Mouse (Mus musculus): ENCODE measurements around the gene Hbs1l. TPM values are rescaled to one million over a fixed set of nuclear protein-coding genes. Genes with fewer than 3 reads are reported as not detected.
A peak's percentile ranks its signal among the peaks of the same experiment; 100 is the strongest.

Gene Hbs1l
- total RNA-seq (2017) = 92.0 and 96.5 TPM in 2 replicates

DNA sequence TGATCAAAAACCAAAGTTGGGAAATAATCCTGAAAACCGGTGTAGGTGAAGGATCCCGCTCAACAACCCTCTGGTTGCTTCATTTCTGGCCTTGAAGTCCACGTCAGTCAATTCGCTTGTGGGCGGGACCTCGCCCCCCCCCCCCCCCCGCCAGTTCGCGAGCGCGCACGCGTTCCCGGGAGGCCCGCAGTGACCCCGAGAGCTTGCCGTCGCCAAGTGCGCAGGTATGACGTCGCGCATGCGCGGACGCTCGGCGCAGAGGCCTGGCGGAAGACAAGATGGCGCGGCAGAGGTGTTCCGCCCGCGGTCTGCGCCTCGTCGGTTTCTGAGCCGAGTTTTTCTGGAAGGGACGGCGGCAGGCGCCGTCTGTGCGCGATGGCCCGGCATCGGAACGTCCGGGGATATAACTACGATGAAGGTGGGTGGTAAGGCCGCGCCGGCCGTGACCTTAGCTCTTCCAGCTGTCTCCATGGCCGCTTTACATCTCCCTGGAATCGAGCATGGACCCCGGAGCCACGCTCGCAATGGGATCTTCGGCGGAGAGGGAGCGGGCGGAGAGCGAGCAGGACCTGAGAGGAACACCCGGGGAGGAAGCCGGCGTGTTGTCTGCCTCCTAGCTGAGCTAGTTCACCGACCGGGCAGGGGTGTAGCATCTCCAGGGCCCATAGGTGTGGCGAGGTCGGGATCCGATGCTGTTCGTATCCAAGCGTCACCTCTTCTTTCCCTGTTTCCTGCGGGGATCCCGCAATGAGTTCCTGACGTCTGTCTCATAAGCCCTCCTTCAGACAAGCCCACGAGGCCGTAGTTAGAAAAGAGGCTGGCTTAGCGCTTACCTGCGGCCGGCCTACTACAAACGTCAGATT is at the start of gene Hbs1l:
Gene Hbs1l, plus strand, starts transcription at position 221 of the 863 bp plus-strand sequence.
- ATAC-seq (replicated peaks; ENCODE audit: low read depth, poor library complexity, severe bottlenecking) = peak; percentile 94

GRCm38 (mm10) chr10:21248556-21248955 is 47.2 kb upstream of the Hbs1l start:
- no peak for ATAC-seq (replicated peaks; ENCODE audit: low read depth, poor library complexity, severe bottlenecking)

GRCm38 (mm10) chr10:21251881-21252534 is 43.8 kb upstream of the Hbs1l start:
- peak; percentile 91 for ATAC-seq (replicated peaks; ENCODE audit: low read depth, poor library complexity, severe bottlenecking)

DNA sequence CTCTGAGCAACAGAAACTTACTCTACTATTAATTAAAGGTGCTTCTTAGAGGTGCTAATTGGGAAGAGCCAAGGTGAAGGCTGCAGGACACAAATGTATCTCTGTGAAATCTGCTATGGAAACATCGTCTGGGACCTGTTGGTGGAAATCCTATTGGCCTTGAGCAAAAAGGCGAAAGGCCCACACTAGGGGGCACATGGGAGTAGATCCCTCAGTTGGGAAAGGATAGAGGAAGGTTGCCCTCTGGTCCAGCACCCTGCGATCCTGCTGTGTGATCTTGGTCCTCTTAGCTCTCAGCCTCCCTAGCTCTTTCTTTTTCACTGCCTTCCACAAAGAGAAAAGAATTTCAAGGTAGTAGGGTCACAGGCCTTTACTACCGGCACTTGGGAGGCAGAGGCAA is 43.0 kb upstream of the Hbs1l start:
- no peak for ATAC-seq (replicated peaks; ENCODE audit: low read depth, poor library complexity, severe bottlenecking)

DNA sequence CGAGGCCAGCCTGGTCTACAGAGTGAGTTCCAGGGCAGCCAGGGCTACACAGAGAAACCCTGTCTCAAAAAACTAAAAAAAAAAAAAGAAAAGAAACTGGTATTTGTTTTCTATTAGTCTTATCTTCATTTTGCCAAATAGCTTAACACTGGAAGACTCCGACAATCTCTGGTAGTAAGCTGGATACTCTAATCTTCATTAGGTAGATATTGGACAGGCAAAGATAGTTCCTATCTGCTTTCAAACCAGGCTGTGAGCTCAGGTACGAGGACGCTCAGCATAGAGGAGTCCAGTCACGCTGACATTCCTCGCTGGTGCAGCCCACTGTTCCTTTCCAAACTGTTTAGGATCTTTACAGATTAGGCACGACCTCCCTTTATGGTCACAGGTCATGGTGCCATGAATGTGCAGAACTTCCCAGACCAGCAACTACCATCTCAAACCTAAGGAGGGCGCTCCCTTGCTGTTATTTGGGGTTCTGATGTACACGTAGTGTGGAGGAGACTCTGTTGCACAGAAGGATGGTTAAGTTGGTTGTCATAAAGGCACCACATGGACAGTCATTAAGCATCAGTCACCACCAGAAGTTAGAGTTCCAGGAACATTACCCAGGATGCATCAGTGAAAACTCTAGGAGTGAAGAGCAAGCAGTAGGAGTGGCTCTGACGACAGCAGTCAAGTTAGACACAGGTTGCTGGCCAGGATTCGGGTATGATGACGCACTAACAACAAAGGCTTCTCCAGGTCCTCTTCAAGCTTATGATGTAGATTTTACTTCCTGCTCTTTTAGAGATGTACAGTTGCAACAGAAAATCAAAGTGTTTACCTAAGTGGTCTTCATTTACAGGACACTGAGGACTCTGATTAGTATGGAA is 41.3 kb upstream of the Hbs1l start:
- no peak for ATAC-seq (replicated peaks; ENCODE audit: low read depth, poor library complexity, severe bottlenecking)

DNA sequence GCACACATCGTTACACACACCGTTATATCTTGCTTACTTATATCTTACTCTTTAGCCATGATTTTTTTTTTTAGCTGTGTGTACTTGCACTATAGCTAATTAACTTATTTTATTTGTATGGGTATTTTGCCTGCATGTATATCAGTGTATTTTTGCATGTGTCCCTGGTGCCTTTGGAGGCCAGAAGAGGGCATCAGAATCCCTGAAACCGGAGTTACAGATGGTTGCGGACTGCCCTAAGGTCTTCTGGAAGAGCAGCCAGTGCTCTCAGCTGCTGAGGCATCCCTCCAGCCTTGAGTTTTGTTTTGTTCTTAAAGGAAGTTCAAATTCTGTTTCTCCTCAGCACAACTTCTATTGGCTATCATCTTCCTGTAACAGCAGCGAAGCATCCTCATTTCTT is 38.5 kb upstream of the Hbs1l start:
- ATAC-seq (replicated peaks; ENCODE audit: low read depth, poor library complexity, severe bottlenecking) = no peak

GRCm38 (mm10) chr10:21259649-21260048 is 36.1 kb upstream of the Hbs1l start:
- ATAC-seq (replicated peaks; ENCODE audit: low read depth, poor library complexity, severe bottlenecking) = peak; percentile 50; the same call in 1 of the 2 replicates

GRCm38 (mm10) chr10:21265188-21265587 is 30.6 kb upstream of the Hbs1l start:
- no peak for ATAC-seq (replicated peaks; ENCODE audit: low read depth, poor library complexity, severe bottlenecking)

- ATAC-seq (replicated peaks; ENCODE audit: low read depth, poor library complexity, severe bottlenecking) = no peak
Observed at GRCm38 (mm10) chr10:21267452-21267851, 28.3 kb upstream of the Hbs1l start.

GRCm38 (mm10) chr10:21268786-21269410 is 26.9 kb upstream of the Hbs1l start:
- ATAC-seq (replicated peaks; ENCODE audit: low read depth, poor library complexity, severe bottlenecking) = peak; percentile 92

DNA sequence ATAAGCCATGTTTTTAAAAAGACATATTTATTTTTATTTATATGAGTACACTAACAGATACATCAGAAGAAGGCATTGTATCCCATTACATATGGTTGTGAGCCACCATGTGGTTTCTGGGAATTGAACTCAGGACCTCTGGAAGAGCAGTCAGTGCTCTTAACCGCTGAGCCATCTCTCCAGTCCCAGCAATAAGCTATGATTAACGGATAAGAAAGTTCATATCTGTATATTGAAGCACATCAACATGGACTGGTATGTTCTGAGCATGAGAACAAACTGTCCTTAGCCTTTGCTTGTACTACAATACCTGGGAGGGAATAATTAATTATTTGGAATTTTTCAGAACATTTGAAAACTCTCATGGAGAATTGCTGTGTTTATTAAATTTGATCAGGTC is 25.9 kb upstream of the Hbs1l start:
- ATAC-seq (replicated peaks; ENCODE audit: low read depth, poor library complexity, severe bottlenecking) = no peak

DNA sequence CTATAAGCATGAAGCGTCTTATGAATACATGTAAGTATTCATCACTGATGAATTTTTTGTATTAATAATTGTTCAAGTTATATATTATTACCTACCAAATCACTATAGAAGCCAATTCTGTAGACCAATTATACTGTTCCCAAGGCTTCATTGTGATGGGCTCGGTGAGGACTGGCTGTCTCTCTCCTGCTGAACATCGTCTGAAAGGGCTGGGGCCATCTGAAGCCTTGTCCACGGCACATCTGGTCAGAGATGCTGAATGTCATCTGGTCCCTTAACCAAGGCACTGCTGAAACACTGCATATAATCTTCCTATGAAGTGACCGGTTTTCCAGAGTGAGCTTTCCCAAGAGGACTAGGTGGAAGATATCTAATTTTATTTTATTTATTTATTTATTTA is 24.9 kb upstream of the Hbs1l start:
- ATAC-seq (replicated peaks; ENCODE audit: low read depth, poor library complexity, severe bottlenecking) = no peak

DNA sequence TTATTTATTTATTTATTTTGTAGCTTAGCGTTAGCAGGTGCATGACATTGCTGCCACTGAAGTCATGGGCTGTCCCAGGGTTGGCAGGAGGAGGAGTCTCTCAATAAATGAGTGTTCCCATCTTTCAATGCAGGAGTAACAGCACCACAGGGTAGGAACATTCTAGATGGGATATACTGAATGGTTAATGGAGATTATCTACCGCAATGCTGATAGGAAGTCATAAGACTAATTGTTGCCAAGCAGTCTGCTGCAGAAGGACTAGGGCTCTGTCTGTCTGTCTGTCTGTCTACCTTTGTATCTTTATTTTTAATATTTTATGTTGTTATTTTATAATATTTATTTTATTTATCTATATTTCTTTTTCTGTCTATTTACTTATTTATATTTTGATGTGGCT is 24.5 kb upstream of the Hbs1l start:
- ATAC-seq (replicated peaks; ENCODE audit: low read depth, poor library complexity, severe bottlenecking) = no peak

GRCm38 (mm10) chr10:21271785-21272184 is 24.0 kb upstream of the Hbs1l start:
- no peak for ATAC-seq (replicated peaks; ENCODE audit: low read depth, poor library complexity, severe bottlenecking)

DNA sequence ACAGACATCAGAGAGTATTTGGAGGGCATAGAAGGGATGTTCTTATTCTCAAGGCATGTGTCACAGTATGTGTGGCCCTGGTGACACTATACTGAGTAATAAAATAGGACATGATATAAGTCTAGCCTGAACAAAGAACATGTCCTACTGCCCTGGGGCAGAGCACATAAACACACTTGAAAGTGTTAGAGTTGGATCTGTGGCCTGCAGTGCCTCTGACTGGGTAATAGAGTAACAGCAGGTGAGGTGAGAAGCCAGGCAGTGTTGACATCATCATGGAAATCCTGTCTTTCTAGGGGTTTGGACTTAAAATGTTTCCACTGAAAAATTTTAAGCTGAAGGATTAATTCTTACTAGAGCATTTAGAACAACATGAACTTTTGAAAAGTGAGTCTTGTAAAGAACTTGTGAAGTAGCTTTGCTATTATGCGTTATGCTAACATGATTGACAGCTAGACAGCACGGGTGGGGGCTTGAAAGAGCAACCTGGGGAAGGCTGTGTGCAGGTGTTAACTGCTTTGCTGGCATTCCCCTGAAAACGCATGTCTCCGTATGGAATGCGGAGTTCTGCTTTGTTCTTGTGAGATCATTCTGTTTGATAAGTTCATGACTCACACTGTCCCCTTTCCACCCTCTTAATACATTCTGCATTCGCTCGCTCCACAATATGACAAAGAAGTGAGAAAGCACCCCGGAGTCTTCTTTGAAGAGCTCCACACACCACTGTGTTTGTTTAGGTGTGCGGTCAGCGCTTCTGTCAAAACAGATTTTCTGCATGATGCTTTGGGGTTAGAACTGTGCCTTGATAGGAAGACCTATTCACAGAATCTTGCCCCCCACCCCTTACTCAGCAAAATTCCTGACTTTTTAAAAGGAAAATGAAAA is 8.3 kb upstream of the Hbs1l start:
- ATAC-seq (replicated peaks; ENCODE audit: low read depth, poor library complexity, severe bottlenecking) = no peak

DNA sequence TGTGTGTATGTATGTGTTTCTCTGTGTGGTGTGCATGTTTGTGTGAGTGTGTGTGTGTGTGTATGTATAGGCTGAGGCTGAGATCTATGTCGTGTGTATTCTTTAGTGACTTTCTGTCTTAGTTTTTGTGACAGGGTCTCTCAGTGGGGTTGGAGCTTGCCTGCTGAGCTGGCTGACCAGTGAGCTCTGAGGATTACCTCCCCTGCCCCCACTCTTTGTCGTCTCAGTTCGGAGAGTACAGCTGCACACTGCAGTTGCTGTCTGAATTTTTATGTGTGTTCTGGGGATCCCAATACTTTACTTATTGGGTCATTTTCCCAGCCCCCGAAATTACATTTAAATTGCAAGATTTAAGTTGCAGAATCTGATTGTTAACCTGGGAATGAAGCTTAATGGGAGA is 4.6 kb upstream of the Hbs1l start:
- no peak for ATAC-seq (replicated peaks; ENCODE audit: low read depth, poor library complexity, severe bottlenecking)

DNA sequence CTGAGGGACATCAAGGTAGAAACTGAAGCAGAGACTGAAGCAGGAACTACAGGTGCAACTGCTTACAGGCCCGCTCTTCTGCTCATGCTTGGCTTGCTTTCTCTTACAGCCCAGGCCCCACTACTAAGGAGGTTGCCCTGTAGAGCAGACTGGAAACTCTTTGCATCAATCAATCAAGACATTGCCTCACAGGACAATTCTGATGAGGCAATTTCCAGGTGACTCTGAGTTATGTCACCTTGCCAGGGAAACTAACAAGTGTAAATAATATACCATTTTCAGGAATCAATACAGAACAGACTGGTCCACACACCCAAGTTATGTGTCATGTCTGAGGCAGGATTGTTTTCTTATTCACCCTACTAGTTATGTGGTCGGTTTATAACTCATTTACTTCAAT is 1.6 kb upstream of the Hbs1l start:
- ATAC-seq (replicated peaks; ENCODE audit: low read depth, poor library complexity, severe bottlenecking) = no peak

DNA sequence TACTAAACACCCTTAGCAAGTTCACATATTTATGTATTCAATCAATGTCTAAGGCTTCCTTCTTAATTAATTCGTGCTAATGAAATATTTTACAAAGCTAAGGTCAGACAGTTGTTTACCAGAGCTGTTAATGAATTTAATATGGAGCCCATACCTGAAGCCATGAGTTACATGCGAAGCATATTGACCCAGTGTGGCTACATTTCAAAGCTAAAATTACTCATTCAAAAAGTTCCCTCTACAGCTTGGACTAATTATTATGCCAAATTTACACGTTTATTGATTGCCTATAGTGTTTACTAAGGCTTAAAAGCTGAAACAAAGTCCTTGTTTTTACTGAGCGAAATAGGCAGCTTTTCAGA is 401 bp upstream of the Hbs1l start:
- no peak for ATAC-seq (replicated peaks; ENCODE audit: low read depth, poor library complexity, severe bottlenecking)

DNA sequence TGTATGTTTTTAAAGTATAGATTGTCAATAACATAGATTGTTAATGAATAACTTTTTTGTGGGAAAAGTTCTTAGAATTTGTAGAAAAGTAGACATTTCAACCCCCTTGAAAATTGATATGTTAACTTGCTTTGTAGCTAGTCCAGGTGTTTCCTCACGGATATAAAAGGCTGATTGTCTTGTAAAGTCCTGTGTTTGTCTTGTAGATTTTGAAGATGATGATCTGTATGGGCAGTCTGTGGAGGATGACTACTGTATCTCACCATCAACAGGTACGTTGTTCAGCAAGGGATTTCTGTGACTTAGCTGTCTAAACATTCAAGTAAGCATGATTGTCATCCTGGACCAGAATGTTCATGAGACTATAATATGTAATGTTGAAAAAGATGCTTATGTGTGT is 3.2 kb downstream of the Hbs1l start:
- ATAC-seq (replicated peaks; ENCODE audit: low read depth, poor library complexity, severe bottlenecking) = no peak
